Comparison of ENCODE assay signal across 8 mouse cellular contexts in genomic region chr7:63816056-63816941, GRCm38 (mm10).
DNase-seq lines count a peak whose midpoint lies in the region; ATAC-seq lines count a peak whose summit lies in the region.

No protein-coding gene starts in this region.

- H3K27ac ChIP-seq in midbrain, embryonic 16.5 days (ENCODE audit: low read length): peak overlapping the region; percentile 46
- no peak overlapping the region for H3K27ac ChIP-seq in midbrain, embryonic 11.5 days (ENCODE audit: low read depth, low read length)

- no peak overlapping the region for H3K4me3 ChIP-seq in midbrain, embryonic 16.5 days (ENCODE audit: low read depth, low read length)
- no peak overlapping the region for H3K4me3 ChIP-seq in midbrain, embryonic 11.5 days (ENCODE audit: low read depth, low read length)
- peak overlapping the region; percentile 80 for H3K4me3 ChIP-seq in megakaryocyte, embryonic 14.5 days (replicated peaks)

- no peak for DNase-seq in midbrain, embryonic 11.5 days (ENCODE audit: low spot score, missing footprints)
- peak; percentile 50 for DNase-seq in heart, adult 8-10 months (ENCODE audit: low spot score)
- peak; percentile 25 to 27 for DNase-seq in kidney, adult 8-10 months
- no peak for DNase-seq in layer of hippocampus, adult 11-12 months (ENCODE audit: low spot score)
- DNase-seq in left cerebral cortex, adult 11 months (ENCODE audit: low spot score): no peak

- H3K27me3 ChIP-seq in midbrain, embryonic 16.5 days (ENCODE audit: control insufficient read depth, insufficient read depth, low read depth, low read length): no peaks in the 10 kb centered on the region
- H3K27me3 ChIP-seq in midbrain, embryonic 11.5 days (ENCODE audit: control insufficient read depth, insufficient read depth, low read length): no peaks in the 10 kb centered on the region
- peaks cover 31% of the 10 kb centered on the region for H3K27me3 ChIP-seq in megakaryocyte, embryonic 14.5 days (replicated peaks)

- WGBS in midbrain, embryonic 16.5 days: 79% methylated on average over 10 of the region's 10 CpGs
- 85% methylated on average over 10 of the region's 10 CpGs for WGBS in midbrain, embryonic 11.5 days

- no peaks in the 10 kb centered on the region for H3K4me1 ChIP-seq in midbrain, embryonic 16.5 days (ENCODE audit: control insufficient read depth, insufficient read depth, low read length)
- no peaks in the 10 kb centered on the region for H3K4me1 ChIP-seq in midbrain, embryonic 11.5 days (ENCODE audit: control insufficient read depth, insufficient read depth, low read length)
- peaks cover 46% of the 10 kb centered on the region for H3K4me1 ChIP-seq in megakaryocyte, embryonic 14.5 days

- no peaks in the 10 kb centered on the region for H3K36me3 ChIP-seq in midbrain, embryonic 16.5 days (ENCODE audit: control insufficient read depth, insufficient read depth, low read length)
- H3K36me3 ChIP-seq in midbrain, embryonic 11.5 days (ENCODE audit: control insufficient read depth, insufficient read depth, low read length): no peaks in the 10 kb centered on the region
- no peaks in the 10 kb centered on the region for H3K36me3 ChIP-seq in megakaryocyte, embryonic 14.5 days (replicated peaks; ENCODE audit: low read length)

- no peaks in the 10 kb centered on the region for H3K9me3 ChIP-seq in midbrain, embryonic 16.5 days (replicated peaks; ENCODE audit: control insufficient read depth, low read length, poor library complexity, severe bottlenecking)
- H3K9me3 ChIP-seq in midbrain, embryonic 11.5 days (ENCODE audit: control insufficient read depth, low read length): no peaks in the 10 kb centered on the region
- no peaks in the 10 kb centered on the region for H3K9me3 ChIP-seq in megakaryocyte, embryonic 14.5 days

- ATAC-seq in midbrain, embryonic 16.5 days: no peak
- no peak for ATAC-seq in midbrain, embryonic 11.5 days (ENCODE audit: low FRiP score)
- ATAC-seq in megakaryocyte-erythroid progenitor cell, adult 5-6 weeks (replicated peaks; ENCODE audit: low FRiP score, low TSS enrichment, poor library complexity, severe bottlenecking): no peak

- no peak overlapping the region for H3K4me2 ChIP-seq in midbrain, embryonic 16.5 days (ENCODE audit: low read length)
- no peak overlapping the region for H3K4me2 ChIP-seq in midbrain, embryonic 11.5 days

- H3K9ac ChIP-seq in midbrain, embryonic 16.5 days (ENCODE audit: low read depth, low read length): no peak overlapping the region
- H3K9ac ChIP-seq in midbrain, embryonic 11.5 days (ENCODE audit: low read length): no peak overlapping the region

Comparison
In these comparisons a context has a peak if more than half of its experiments do, and no peak if none do; other contexts are left out.
1. DNase-seq: peak in heart, adult 8-10 months (single experiment) and kidney, adult 8-10 months (2 of 2); none in midbrain, embryonic 11.5 days (single experiment), layer of hippocampus, adult 11-12 months (single experiment) and left cerebral cortex, adult 11 months (single experiment).